Mouse (Mus musculus) lung, embryonic 14.5 days (tissue): ENCODE results near the gene Gm20715. TPM values are rescaled to one million over a fixed set of nuclear protein-coding genes. Genes with fewer than 3 reads are reported as not detected.

ENCODE experiments used
- ATAC-seq: fragments of 200-750 bp; cut with Nextera tagmentation; 2 replicates; pipeline ENCODE4 v1.8.0; 2017; ENCODE audit warnings: mild to moderate bottlenecking, moderate TSS enrichment, moderate library complexity; ENCODE audit not compliant: insufficient read depth
- DNase-seq: peaks from one replicate; pipeline ENCODE4 v3.0.0-alpha.2; 2015
- H3K27ac ChIP-seq: fragments of 300-500 bp; sonication (generic); 2 replicates; pipeline ENCODE4 v1.5.1; 2014; ENCODE audit warnings: low read depth, mild to moderate bottlenecking, moderate library complexity
- H3K27me3 ChIP-seq: fragments of 300-500 bp; sonication (generic); 2 replicates; pipeline ENCODE4 v1.6.1; 2014; ENCODE audit warnings: low read length, control low read depth; ENCODE audit not compliant: insufficient read depth
- H3K36me3 ChIP-seq: fragments of 300-500 bp; sonication (generic); 2 replicates; pipeline ENCODE4 v1.6.1; 2014; ENCODE audit warnings: control low read depth; ENCODE audit not compliant: insufficient read depth
- H3K4me1 ChIP-seq: fragments of 300-500 bp; sonication (generic); 2 replicates; pipeline ENCODE4 v1.6.1; 2014; ENCODE audit warnings: antibody characterized with exemption, control low read depth; ENCODE audit not compliant: insufficient read depth
- H3K4me2 ChIP-seq: fragments of 300-500 bp; sonication (generic); 2 replicates; pipeline ENCODE4 v1.6.1; 2014; ENCODE audit warnings: mild to moderate bottlenecking
- H3K4me3 ChIP-seq: fragments of 300-500 bp; sonication (generic); 2 replicates; pipeline ENCODE4 v1.5.1; 2014; ENCODE audit warnings: low read depth, low read length
- H3K9ac ChIP-seq: fragments of 300-500 bp; sonication (generic); 2 replicates; pipeline ENCODE4 v1.6.1; 2014
- H3K9me3 ChIP-seq: fragments of 300-500 bp; sonication (generic); 2 replicates; pipeline ENCODE4 v1.6.1; 2016; ENCODE audit warnings: low read depth, low read length, control low read depth
- CTCF ChIP-seq: IDR thresholded peaks from 2 replicates; pipeline ENCODE4 v1.5.1; 2016; ENCODE audit warnings: antibody characterized with exemption, low read depth
- WGBS: fragments of 180-500 bp; shearing (Covaris S2); extraction: QIAGEN DNeasy Blood & Tissue Kit; methylation state at CpG from one replicate; pipeline ENCODE4 v1.1.7; 2014; 5-methylcytosine and 5-hydroxymethylcytosine counted together
- polyA plus RNA-seq: library from polyadenylated mRNA; unstranded; fragments of >200 nt; fragmentation: Nextera tagmentation; extraction: Ambion mirVana; gene quantifications from 2 replicates; pipeline ENCODE4 v1.2.1, GENCODE M21; 2014

The Gm20715 gene
- polyA plus RNA-seq, 1 experiment from 2014 or later = not detected

DNA sequence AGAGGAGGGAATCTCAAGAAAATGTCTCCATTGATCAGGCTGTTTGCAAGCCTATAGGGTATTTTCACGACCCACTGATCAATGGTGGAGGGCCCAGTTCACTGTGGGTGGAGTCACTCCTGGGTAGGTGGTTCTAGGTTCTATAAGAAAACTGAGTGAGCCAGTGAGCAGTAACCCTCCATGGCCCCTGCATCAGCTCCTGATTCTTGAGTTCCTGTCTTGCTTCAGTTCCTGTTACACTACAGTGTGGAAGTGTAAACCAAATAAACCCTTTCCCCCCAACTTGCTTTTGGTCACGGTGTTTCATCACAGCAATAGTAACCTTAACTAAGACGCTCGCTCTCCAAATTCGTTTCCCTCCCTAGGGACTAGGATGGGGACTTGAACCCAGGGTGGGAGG lies 21.1 kb upstream of the Gm20715 start:
- Histone ChIP-seq H3K4me1 (no peaks in the 10 kb centered on the region), H3K9me3 (no peaks in the 10 kb centered on the region), H3K4me3 (no peak overlapping the region), H3K4me2 (no peak overlapping the region), H3K36me3 (peaks cover 22% of the 10 kb centered on the region; the same call in 1 of the 2 replicates), H3K9ac (no peak overlapping the region), H3K27ac (no peak overlapping the region), H3K27me3 (no peaks in the 10 kb centered on the region)
- whole genome bisulfite sequencing = 87% methylated on average over 5 of the region's 5 CpGs
- TF ChIP-seq CTCF = no peak
- ATAC-seq (no peak), DNase-seq (no peak)

DNA sequence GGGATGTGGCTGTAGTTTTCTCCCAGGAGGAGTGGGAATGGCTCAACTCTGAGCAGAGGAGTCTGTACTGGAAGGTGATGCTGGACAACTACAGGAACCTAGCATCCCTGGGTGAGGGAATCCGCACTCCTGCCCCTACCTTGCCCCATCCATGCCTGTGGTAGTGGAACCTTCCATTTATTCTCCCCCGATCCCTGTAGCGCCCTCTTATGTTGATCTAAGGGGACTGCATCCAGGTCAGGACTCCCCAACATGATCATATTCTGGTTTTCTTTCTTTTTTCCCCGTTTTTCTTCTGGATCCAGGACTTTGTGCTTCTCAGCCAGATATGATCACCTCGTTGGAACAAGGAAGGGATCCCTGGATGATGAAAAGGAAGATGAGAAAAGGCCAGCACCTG lies 20.6 kb upstream of the Gm20715 start:
- no peak overlapping the region for H3K27ac ChIP-seq
- WGBS = 75% methylated on average over 5 of the region's 5 CpGs
- no peak for DNase-seq
- TF ChIP-seq CTCF = no peak
- no peaks in the 10 kb centered on the region for H3K27me3 ChIP-seq
- ATAC-seq = no peak
- H3K9me3 ChIP-seq = no peaks in the 10 kb centered on the region
- H3K4me3 ChIP-seq = no peak overlapping the region
- H3K36me3 ChIP-seq = peaks cover 23% of the 10 kb centered on the region; the same call in 1 of the 2 replicates
- no peaks in the 10 kb centered on the region for H3K4me1 ChIP-seq
- H3K4me2 ChIP-seq = no peak overlapping the region
- no peak overlapping the region for H3K9ac ChIP-seq

DNA sequence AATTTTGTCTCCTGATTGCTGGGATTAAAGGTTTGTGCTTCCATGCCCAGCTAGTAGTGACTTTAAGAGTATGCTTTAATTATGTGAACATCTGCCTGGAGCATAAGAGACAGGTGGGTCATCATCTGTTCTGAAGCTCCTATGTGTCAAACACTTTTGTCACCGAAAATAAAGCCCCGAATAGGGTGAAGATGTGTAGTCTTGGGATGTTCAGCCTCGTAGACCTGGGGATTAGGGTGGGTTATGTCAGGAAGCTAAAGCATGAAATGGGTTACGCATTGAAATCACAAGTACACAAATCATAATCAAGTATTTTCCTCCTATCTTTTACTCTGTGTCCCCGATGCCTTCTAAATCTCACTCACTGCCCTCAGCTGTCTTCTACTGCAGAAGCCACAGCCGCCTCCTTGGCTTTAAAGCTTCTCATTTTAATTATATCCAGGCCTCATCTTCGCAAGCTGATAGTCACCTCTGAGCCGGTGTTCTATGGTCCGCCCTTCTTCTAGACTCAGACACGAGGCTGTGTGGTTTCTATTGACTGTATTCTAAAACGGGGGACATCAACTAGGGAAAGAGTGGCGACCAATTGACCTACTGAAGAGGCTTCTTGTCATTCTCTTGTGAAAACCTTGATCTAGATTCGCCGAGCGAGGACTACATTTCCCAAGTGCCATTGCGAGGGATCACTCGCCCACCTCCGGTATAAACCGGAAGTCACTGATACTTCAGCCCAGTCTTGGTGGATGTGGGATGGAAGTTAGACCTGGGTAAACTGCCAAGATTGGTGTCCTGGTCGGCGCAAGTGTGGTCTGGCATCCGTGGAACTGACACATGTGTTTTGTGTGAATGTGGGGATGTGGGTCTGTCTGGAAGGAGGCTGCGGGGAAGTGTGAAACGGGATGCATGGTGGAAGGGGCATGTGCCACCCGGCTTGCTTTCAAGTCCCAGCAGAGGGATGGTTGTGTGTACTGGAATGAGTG lies 11.8 kb upstream of the Gm20715 start, which contains the start of gene Smim17:
Gene Smim17 (plus strand): TSS at position 720 of the 980 bp plus-strand sequence.
- Histone ChIP-seq H3K27me3 (no peaks in the 10 kb centered on the region), H3K9ac (peak within 1 kb of the TSS; percentile 49), H3K9me3 (no peaks in the 10 kb centered on the region), H3K27ac (no peak within 1 kb of the TSS), H3K36me3 (peaks cover 11% of the 10 kb centered on the region; the same call in 1 of the 2 replicates), H3K4me3 (peak within 1 kb of the TSS; percentile 48), H3K4me1 (no peaks in the 10 kb centered on the region), H3K4me2 (peak within 1 kb of the TSS; percentile 71)
- no peak for TF ChIP-seq CTCF
- WGBS = 25% methylated on average over 25 of the region's 25 CpGs
- peak; percentile 78 for DNase-seq
- ATAC-seq = peak; percentile 91

DNA sequence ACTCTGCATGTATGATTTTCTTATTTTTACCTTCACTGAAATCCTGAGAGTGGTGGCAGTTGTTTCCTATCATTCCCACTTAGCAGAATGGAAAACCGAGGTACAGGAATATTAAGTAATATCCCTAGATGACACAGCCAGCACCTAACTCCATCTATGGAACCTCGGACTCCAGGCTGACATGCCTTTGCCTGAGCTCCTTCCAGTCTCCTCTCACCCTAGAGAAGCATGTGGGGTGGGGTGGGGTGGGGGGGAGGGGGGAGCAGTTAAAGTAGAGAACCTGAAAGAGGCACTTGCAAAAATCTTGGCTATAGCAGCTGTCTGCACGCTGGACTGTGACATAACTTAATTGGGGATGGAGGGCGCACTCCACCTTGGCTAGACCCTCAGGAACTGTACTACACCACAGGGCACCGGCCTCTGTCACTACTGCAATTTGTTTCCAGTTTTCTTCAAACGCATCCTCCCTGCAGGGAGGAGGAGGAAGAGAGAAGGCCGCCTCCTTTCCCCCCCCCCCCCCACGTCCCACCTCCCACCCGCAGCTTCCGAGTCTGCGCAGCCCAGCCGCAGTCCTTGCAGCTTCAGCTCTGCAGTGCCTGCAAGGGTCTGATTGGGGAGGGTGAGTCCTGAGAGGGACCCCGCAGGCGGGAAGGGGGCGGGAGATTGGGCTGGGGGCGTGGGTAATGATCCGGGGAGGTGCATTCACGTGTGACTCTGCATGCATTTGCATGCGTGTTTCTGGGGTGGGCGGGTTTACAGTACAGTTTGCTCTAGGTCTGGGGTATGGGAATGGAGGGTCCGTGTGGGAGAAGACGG lies 4.8 kb downstream of the Gm20715 start:
- Histone ChIP-seq H3K9me3 (no peaks in the 10 kb centered on the region), H3K9ac (no peak overlapping the region), H3K27me3 (no peaks in the 10 kb centered on the region), H3K4me2 (no peak overlapping the region), H3K27ac (no peak overlapping the region), H3K36me3 (no peaks in the 10 kb centered on the region), H3K4me1 (no peaks in the 10 kb centered on the region), H3K4me3 (no peak overlapping the region)
- ATAC-seq (no peak), DNase-seq (no peak)
- no peak for TF ChIP-seq CTCF
- WGBS = 7% methylated on average over 21 of the region's 22 CpGs

DNA sequence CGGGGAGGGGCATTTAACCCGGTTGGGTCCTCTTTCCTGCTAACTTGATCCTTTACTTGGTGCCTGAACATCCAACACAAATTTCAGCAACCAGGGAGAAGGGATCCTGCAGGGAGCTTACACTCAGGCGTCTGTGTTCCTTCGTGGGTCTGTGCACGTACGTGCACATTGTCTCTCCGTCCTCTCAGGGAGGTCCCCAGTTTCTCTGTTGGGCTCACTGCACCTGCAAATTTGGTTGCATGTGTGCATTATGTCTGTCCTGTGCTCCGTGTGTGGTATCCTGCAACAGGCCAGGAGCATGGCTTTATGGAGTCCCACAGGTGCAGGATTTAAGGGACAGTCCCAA lies 5.3 kb downstream of the Gm20715 start:
- Histone ChIP-seq H3K9me3 (no peaks in the 10 kb centered on the region), H3K9ac (no peak overlapping the region), H3K27ac (no peak overlapping the region), H3K4me3 (no peak overlapping the region), H3K4me2 (no peak overlapping the region), H3K4me1 (no peaks in the 10 kb centered on the region), H3K27me3 (no peaks in the 10 kb centered on the region), H3K36me3 (no peaks in the 10 kb centered on the region)
- no peak for DNase-seq
- 17% methylated on average over 8 of the region's 8 CpGs for WGBS
- TF ChIP-seq CTCF = no peak
- no peak for ATAC-seq

DNA sequence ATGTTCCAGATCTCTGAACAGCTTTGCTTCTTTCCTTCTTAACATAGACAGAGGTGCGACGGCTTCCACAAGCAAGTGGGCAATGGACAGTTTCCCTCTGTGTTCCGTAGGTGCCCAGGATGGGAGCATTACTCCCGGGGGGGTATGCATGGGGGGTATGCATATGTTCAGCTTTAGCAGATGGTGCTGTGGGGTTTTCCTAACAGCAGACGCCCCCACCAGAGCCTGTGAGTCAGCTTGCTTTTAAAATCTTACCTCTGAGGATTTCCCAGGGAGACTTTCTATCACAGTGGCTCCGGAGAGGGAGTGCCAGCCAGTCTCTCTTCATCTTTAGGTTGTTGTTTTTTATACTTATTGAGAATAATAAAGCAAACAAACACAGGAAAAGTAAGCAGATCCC lies 9.8 kb downstream of the Gm20715 start:
- no peak for TF ChIP-seq CTCF
- H3K9me3 ChIP-seq = no peaks in the 10 kb centered on the region
- no peak overlapping the region for H3K27ac ChIP-seq
- H3K9ac ChIP-seq = no peak overlapping the region
- DNase-seq (no peak), ATAC-seq (no peak)
- 81% methylated on average over 6 of the region's 6 CpGs for WGBS
- H3K4me2 ChIP-seq = no peak overlapping the region
- H3K4me3 ChIP-seq = no peak overlapping the region
- H3K36me3 ChIP-seq = no peaks in the 10 kb centered on the region
- no peaks in the 10 kb centered on the region for H3K27me3 ChIP-seq
- no peaks in the 10 kb centered on the region for H3K4me1 ChIP-seq

DNA sequence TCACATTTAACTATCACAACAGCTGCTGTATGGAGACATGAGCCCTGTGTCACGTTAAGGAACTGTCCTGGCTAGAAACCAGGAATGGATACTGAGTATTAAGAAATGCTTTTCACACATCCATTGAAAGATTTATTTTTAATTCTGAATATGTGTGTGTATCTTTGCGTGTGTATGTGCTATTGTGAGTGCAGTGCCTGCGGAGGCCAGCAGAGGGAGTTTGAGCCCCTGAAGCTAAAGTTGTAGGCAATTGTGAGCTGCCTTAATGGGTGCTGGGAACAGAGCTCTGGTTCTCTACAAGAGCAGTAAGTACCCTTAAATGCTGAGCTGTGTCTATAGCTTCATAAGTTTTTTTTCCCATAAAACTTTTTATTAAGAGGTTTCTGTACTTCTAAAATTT lies 19.3 kb downstream of the Gm20715 start:
- Histone ChIP-seq H3K27ac (no peak overlapping the region), H3K9ac (no peak overlapping the region), H3K27me3 (no peaks in the 10 kb centered on the region), H3K4me1 (no peaks in the 10 kb centered on the region), H3K36me3 (no peaks in the 10 kb centered on the region), H3K9me3 (no peaks in the 10 kb centered on the region), H3K4me3 (no peak overlapping the region), H3K4me2 (no peak overlapping the region)
- no peak for DNase-seq
- 85% methylated on average over 3 of the region's 3 CpGs for WGBS
- TF ChIP-seq CTCF = no peak
- ATAC-seq = no peak
